Mouse (Mus musculus): ENCODE results near the gene Icos. TPM values are rescaled to one million over a fixed set of nuclear protein-coding genes. Genes with fewer than 3 reads are reported as not detected.

Gene Icos
- polyA plus RNA-seq, 1 experiment from 2014 or later, result 0.07 TPM

DNA sequence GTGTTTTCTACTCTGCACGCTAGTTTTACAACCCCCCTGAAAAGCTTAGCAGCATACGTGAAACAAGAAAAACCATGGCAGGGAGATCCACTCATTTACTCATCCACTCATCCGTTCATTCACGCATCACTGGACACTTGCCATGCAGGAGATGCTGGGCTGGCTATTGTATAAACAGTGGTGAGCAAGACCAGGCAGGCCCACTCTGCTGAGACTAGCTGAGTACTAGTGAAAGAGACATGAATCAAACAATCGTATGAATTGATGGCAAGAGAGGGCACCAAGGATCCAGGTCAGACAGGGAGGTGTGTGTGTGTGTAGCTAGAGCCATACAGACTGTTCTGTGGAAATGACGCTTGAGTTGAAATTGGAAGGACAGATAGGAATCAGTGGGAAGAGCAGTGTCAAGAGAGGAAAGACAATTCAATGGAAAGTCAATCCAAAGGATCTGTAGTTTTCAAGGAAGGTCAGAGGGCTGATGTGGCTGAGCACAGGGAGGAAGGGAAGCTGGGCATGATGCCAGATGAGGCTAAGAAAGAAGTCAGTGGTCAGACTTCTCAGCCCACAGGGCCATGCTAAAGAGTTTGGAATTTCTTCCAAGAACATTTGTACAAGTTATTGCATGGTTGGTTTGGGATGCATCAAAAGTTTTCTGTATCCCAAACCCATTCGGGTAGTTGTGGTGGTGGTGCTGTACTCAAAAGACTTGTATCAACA lies 1.6 kb downstream of the Icos start:
- 50% methylated on average over 7 of the region's 7 CpGs for WGBS
- Histone ChIP-seq H3K9ac (ENCODE audit: low read depth, low read length) (no peak overlapping the region), H3K9me3 (ENCODE audit: control insufficient read depth, low read length) (no peaks in the 10 kb centered on the region), H3K4me1 (ENCODE audit: control insufficient read depth, insufficient read depth, low read length) (peaks cover 8% of the 10 kb centered on the region; the same call in 1 of the 2 replicates), H3K4me3 (ENCODE audit: low read length) (no peak overlapping the region), H3K27me3 (ENCODE audit: control insufficient read depth, insufficient read depth, low read length) (no peaks in the 10 kb centered on the region), H3K27ac (ENCODE audit: low read depth, low read length) (no peak overlapping the region), H3K4me2 (replicated peaks; ENCODE audit: low read depth, low read length) (no peak overlapping the region), H3K36me3 (ENCODE audit: control insufficient read depth, insufficient read depth, low read length) (no peaks in the 10 kb centered on the region)
- peak; percentile 84 for ATAC-seq (ENCODE audit: low FRiP score, low TSS enrichment)

DNA sequence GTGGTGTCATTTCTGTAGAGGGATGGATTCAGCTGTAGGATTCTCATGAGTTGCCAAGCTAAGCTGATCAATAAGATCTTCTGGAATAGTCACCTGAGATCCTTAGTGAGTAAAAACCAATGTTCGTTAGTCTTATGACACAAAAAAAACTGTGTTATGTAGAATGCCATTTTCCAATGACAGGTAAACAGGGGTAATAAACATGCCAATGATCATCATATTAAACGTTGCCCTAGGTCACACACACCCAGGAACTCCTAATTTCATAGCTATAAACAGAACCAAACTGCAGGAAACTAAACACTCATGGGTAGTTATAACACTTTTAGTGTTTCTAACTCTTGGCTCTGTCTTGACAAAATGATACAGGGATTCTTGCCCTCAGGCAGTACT lies 2.1 kb downstream of the Icos start:
- Histone ChIP-seq H3K27ac (ENCODE audit: low read depth, low read length) (no peak overlapping the region), H3K9ac (ENCODE audit: low read depth, low read length) (no peak overlapping the region), H3K9me3 (ENCODE audit: control insufficient read depth, low read length) (no peaks in the 10 kb centered on the region), H3K4me1 (ENCODE audit: control insufficient read depth, insufficient read depth, low read length) (peaks cover 8% of the 10 kb centered on the region; the same call in 1 of the 2 replicates), H3K4me3 (ENCODE audit: low read length) (no peak overlapping the region), H3K36me3 (ENCODE audit: control insufficient read depth, insufficient read depth, low read length) (no peaks in the 10 kb centered on the region), H3K27me3 (ENCODE audit: control insufficient read depth, insufficient read depth, low read length) (no peaks in the 10 kb centered on the region), H3K4me2 (replicated peaks; ENCODE audit: low read depth, low read length) (no peak overlapping the region)
- 87% methylated on average over 2 of the region's 2 CpGs for WGBS
- ATAC-seq (ENCODE audit: low FRiP score, low TSS enrichment), result no peak

DNA sequence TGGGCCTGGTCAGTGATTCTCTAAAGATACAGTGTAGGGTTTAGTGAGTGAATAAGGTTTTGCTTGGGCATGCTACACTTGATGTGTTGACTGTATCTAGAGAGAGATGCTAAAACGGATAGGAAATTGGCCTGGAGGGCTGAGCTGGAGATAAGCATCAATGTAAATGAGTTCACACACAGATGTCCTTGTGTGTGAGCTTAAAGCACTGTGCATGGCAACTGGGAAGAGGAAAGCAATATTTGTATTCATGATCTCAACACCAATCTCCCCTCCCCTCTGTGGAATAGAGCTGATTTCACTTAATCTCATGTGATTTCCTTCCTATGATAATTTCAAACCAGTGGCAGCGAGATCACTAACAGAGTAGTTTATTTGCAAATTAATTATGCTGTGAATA lies 7.3 kb downstream of the Icos start:
- Histone ChIP-seq H3K4me3 (ENCODE audit: low read length) (no peak overlapping the region), H3K27me3 (ENCODE audit: control insufficient read depth, insufficient read depth, low read length) (no peaks in the 10 kb centered on the region), H3K36me3 (ENCODE audit: control insufficient read depth, insufficient read depth, low read length) (no peaks in the 10 kb centered on the region), H3K4me1 (ENCODE audit: control insufficient read depth, insufficient read depth, low read length) (no peaks in the 10 kb centered on the region), H3K9me3 (ENCODE audit: control insufficient read depth, low read length) (no peaks in the 10 kb centered on the region), H3K9ac (ENCODE audit: low read depth, low read length) (no peak overlapping the region), H3K4me2 (replicated peaks; ENCODE audit: low read depth, low read length) (no peak overlapping the region), H3K27ac (ENCODE audit: low read depth, low read length) (no peak overlapping the region)
- 62% methylated on average over 2 of the region's 2 CpGs for WGBS
- ATAC-seq (ENCODE audit: low FRiP score, low TSS enrichment), result no peak

- ATAC-seq (ENCODE audit: low FRiP score, low TSS enrichment), result no peak
- Histone ChIP-seq H3K27me3 (ENCODE audit: control insufficient read depth, insufficient read depth, low read length) (no peaks in the 10 kb centered on the region), H3K4me1 (ENCODE audit: control insufficient read depth, insufficient read depth, low read length) (no peaks in the 10 kb centered on the region), H3K36me3 (ENCODE audit: control insufficient read depth, insufficient read depth, low read length) (no peaks in the 10 kb centered on the region), H3K9me3 (ENCODE audit: control insufficient read depth, low read length) (no peaks in the 10 kb centered on the region), H3K4me2 (replicated peaks; ENCODE audit: low read depth, low read length) (no peak overlapping the region), H3K4me3 (ENCODE audit: low read length) (no peak overlapping the region), H3K9ac (ENCODE audit: low read depth, low read length) (no peak overlapping the region), H3K27ac (ENCODE audit: low read depth, low read length) (no peak overlapping the region)
- WGBS, result 85% methylated on average over 5 of the region's 5 CpGs
Observed at GRCm38 (mm10) chr1:60986141-60986540, 8.4 kb downstream of the Icos start.

DNA sequence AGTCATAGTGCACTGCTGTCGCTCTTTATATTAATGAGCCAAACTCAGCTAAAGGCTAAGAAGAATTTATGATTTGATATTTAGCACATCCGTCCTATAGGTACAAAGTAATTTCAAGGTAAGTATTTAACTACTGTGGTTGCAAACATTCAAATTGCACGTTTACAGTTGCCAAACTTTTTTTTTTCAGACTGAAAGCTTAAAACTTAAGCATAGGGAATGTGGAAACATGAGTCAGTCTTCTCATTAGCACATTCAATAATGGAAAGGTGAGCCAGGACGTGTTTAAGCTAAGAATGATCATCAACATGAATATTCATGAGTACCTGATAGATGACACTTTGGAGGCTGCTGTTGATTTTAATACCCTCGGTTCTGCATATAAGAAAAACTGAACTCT lies 11.4 kb downstream of the Icos start:
- Histone ChIP-seq H3K4me3 (ENCODE audit: low read length) (no peak overlapping the region), H3K36me3 (ENCODE audit: control insufficient read depth, insufficient read depth, low read length) (no peaks in the 10 kb centered on the region), H3K27ac (ENCODE audit: low read depth, low read length) (no peak overlapping the region), H3K9me3 (ENCODE audit: control insufficient read depth, low read length) (no peaks in the 10 kb centered on the region), H3K27me3 (ENCODE audit: control insufficient read depth, insufficient read depth, low read length) (no peaks in the 10 kb centered on the region), H3K9ac (ENCODE audit: low read depth, low read length) (no peak overlapping the region), H3K4me1 (ENCODE audit: control insufficient read depth, insufficient read depth, low read length) (no peaks in the 10 kb centered on the region), H3K4me2 (replicated peaks; ENCODE audit: low read depth, low read length) (no peak overlapping the region)
- no peak for ATAC-seq (ENCODE audit: low FRiP score, low TSS enrichment)
- 80% methylated on average over 5 of the region's 5 CpGs for WGBS

DNA sequence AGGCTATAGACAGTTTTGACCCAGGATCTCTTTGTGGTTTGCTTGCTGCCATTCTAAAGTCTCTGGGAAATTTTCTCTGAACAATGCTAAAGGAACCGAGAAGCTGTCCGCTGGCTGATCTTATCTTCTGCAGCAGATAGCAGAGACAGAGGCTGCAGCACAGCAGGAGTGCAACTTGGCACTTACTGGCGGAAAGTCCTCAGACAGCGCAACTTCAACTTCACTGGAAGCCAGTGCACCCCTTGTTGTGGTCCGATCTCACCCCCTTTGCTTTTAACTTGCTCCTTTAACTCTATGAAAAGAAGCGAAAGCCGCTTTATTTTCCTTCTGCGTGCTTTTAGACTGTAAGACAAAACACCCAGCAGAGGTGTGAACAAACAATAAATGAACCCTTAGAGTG lies 12.6 kb downstream of the Icos start:
- ATAC-seq (ENCODE audit: low FRiP score, low TSS enrichment), result no peak
- H3K9ac ChIP-seq (ENCODE audit: low read depth, low read length), result no peak overlapping the region
- WGBS, result 65% methylated on average over 8 of the region's 8 CpGs

GRCm38 (mm10) chr1:60998008-60998557 lies 20.4 kb downstream of the Icos start:
- Histone ChIP-seq H3K9ac (ENCODE audit: low read depth, low read length) (no peak overlapping the region), H3K4me2 (replicated peaks; ENCODE audit: low read depth, low read length) (no peak overlapping the region), H3K27ac (ENCODE audit: low read depth, low read length) (no peak overlapping the region), H3K4me1 (ENCODE audit: control insufficient read depth, insufficient read depth, low read length) (no peaks in the 10 kb centered on the region), H3K9me3 (ENCODE audit: control insufficient read depth, low read length) (no peaks in the 10 kb centered on the region), H3K4me3 (ENCODE audit: low read length) (no peak overlapping the region), H3K36me3 (ENCODE audit: control insufficient read depth, insufficient read depth, low read length) (no peaks in the 10 kb centered on the region), H3K27me3 (ENCODE audit: control insufficient read depth, insufficient read depth, low read length) (no peaks in the 10 kb centered on the region)
- WGBS, result 89% methylated on average over 3 of the region's 3 CpGs
- ATAC-seq (ENCODE audit: low FRiP score, low TSS enrichment), result no peak

More for the DNA sequence above, 12.6 kb downstream of the Icos start:
- no peak overlapping the region for H3K4me2 ChIP-seq (replicated peaks; ENCODE audit: low read depth, low read length)
- no peaks in the 10 kb centered on the region for H3K27me3 ChIP-seq (ENCODE audit: control insufficient read depth, insufficient read depth, low read length)
- H3K27ac ChIP-seq (ENCODE audit: low read depth, low read length), result no peak overlapping the region
- H3K4me3 ChIP-seq (ENCODE audit: low read length), result no peak overlapping the region
- H3K36me3 ChIP-seq (ENCODE audit: control insufficient read depth, insufficient read depth, low read length), result no peaks in the 10 kb centered on the region
- H3K9me3 ChIP-seq (ENCODE audit: control insufficient read depth, low read length), result no peaks in the 10 kb centered on the region
- no peaks in the 10 kb centered on the region for H3K4me1 ChIP-seq (ENCODE audit: control insufficient read depth, insufficient read depth, low read length)

GRCm38 (mm10) chr1:60998689-60999088 lies 21.0 kb downstream of the Icos start:
- WGBS, result 70% methylated on average over 2 of the region's 2 CpGs
- Histone ChIP-seq H3K9ac (ENCODE audit: low read depth, low read length) (no peak overlapping the region), H3K9me3 (ENCODE audit: control insufficient read depth, low read length) (no peaks in the 10 kb centered on the region), H3K36me3 (ENCODE audit: control insufficient read depth, insufficient read depth, low read length) (no peaks in the 10 kb centered on the region), H3K4me1 (ENCODE audit: control insufficient read depth, insufficient read depth, low read length) (no peaks in the 10 kb centered on the region), H3K4me2 (replicated peaks; ENCODE audit: low read depth, low read length) (no peak overlapping the region), H3K27me3 (ENCODE audit: control insufficient read depth, insufficient read depth, low read length) (no peaks in the 10 kb centered on the region), H3K27ac (ENCODE audit: low read depth, low read length) (no peak overlapping the region), H3K4me3 (ENCODE audit: low read length) (no peak overlapping the region)
- ATAC-seq (ENCODE audit: low FRiP score, low TSS enrichment), result no peak

- WGBS, result 78% methylated on average over 7 of the region's 7 CpGs
- Histone ChIP-seq H3K4me1 (ENCODE audit: control insufficient read depth, insufficient read depth, low read length) (no peaks in the 10 kb centered on the region), H3K9ac (ENCODE audit: low read depth, low read length) (no peak overlapping the region), H3K27me3 (ENCODE audit: control insufficient read depth, insufficient read depth, low read length) (no peaks in the 10 kb centered on the region), H3K36me3 (ENCODE audit: control insufficient read depth, insufficient read depth, low read length) (no peaks in the 10 kb centered on the region), H3K4me2 (replicated peaks; ENCODE audit: low read depth, low read length) (no peak overlapping the region), H3K9me3 (ENCODE audit: control insufficient read depth, low read length) (no peaks in the 10 kb centered on the region), H3K4me3 (ENCODE audit: low read length) (no peak overlapping the region), H3K27ac (ENCODE audit: low read depth, low read length) (no peak overlapping the region)
- no peak for ATAC-seq (ENCODE audit: low FRiP score, low TSS enrichment)
Observed at GRCm38 (mm10) chr1:61001786-61002354, 24.1 kb downstream of the Icos start.

Measured in kidney, embryonic 14.5 days (tissue).